Mouse (Mus musculus) lung, postnatal 0 days (tissue): ENCODE data around the gene Tpx2.

Experiments
- CTCF ChIP-seq: IDR thresholded peaks from 2 replicates; pipeline ENCODE4 v1.5.1; 2016; ENCODE audit warnings: antibody characterized with exemption, mild to moderate bottlenecking
- EP300 ChIP-seq: IDR thresholded peaks from 2 replicates; pipeline ENCODE4 v1.6.1; 2016; ENCODE audit warnings: antibody characterized with exemption, mild to moderate bottlenecking, control low read depth

DNA sequence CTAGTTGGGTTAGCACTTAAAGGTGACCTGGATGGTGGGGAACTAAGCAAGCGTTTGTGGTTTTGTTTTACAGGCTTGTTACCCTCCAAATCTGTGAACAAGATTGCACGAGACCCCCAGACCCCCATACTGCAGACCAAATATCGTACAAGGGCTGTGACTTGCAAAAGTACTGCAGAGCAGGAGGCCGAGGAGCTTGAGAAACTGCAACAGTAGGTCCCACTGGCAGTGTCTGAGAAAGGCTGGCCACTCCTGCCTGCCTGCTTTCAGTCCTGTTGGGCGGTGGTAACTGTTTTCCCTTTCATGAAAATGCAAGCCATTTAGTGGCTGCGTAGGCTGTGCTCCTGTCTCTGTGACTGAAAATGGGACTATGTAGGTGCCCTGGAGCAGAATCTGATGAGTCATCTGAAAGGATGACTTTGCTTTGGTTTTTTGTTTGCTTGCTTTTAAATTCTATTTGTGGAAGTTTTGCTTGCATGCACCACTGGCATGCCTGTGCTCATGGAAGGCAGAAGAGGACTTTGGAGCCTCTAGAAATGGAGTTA is 36.4 kb downstream of the Tpx2 start:
- TF ChIP-seq CTCF (no peak), EP300 (no peak)
